Mouse (Mus musculus) lung, postnatal 25 days (tissue): Measurements from ENCODE around the gene Gmnn.
A peak's percentile ranks its signal among the peaks of the same experiment; 100 is the strongest.

Experiments
- DNase-seq: peaks from one replicate; pipeline ENCODE4 v3.0.0; 2022; ENCODE audit warnings: low spot score

Gmnn gene

GRCm38 (mm10) chr13:24761083-24761402 is 680 bp downstream of the Gmnn start:
- no peak for DNase-seq

- DNase-seq: no peak
These were observed 1.3 kb downstream of the Gmnn start for GRCm38 (mm10) chr13:24760351-24760870.

GRCm38 (mm10) chr13:24759451-24759850 is 2.3 kb downstream of the Gmnn start:
- DNase-seq: peak; percentile 20

GRCm38 (mm10) chr13:24757820-24758564 is 3.7 kb downstream of the Gmnn start:
- no peak for DNase-seq

GRCm38 (mm10) chr13:24756756-24757155 is 5.0 kb downstream of the Gmnn start:
- DNase-seq: no peak

GRCm38 (mm10) chr13:24751396-24751795 is 10.3 kb downstream of the Gmnn start:
- DNase-seq: no peak

- no peak for DNase-seq
These were observed 10.9 kb downstream of the Gmnn start for GRCm38 (mm10) chr13:24750807-24751206.

- DNase-seq: no peak
These were observed 13.9 kb downstream of the Gmnn start for GRCm38 (mm10) chr13:24747823-24748222.

- no peak for DNase-seq
These were observed 20.7 kb downstream of the Gmnn start, which contains the start of gene Armh2 for GRCm38 (mm10) chr13:24741028-24741427. Armh2 (plus strand) TSS chr13:24741232.

GRCm38 (mm10) chr13:24735608-24736131 is 26.1 kb downstream of the Gmnn start:
- DNase-seq: no peak

GRCm38 (mm10) chr13:24734502-24734901 is 27.2 kb downstream of the Gmnn start:
- no peak for DNase-seq

GRCm38 (mm10) chr13:24729128-24729527 is 32.6 kb downstream of the Gmnn start:
- DNase-seq: no peak

- DNase-seq: no peak
These were observed 37.3 kb downstream of the Gmnn start for GRCm38 (mm10) chr13:24724395-24724759.

- no peak for DNase-seq
These were observed 37.9 kb downstream of the Gmnn start for GRCm38 (mm10) chr13:24723699-24724394.

- DNase-seq: no peak
These were observed 40.2 kb downstream of the Gmnn start for GRCm38 (mm10) chr13:24721502-24721901.

- DNase-seq: no peak
These were observed 44.0 kb downstream of the Gmnn start for GRCm38 (mm10) chr13:24717677-24718076.

- DNase-seq: no peak
These were observed 45.3 kb downstream of the Gmnn start for GRCm38 (mm10) chr13:24716441-24716840.

- no peak for DNase-seq
These were observed 46.1 kb downstream of the Gmnn start for GRCm38 (mm10) chr13:24715601-24716000.

- no peak for DNase-seq
These were observed 47.3 kb downstream of the Gmnn start for GRCm38 (mm10) chr13:24714360-24714885.

GRCm38 (mm10) chr13:24713434-24714000 is 48.2 kb downstream of the Gmnn start:
- DNase-seq: peak; percentile 84

GRCm38 (mm10) chr13:24712581-24713130 is 49.1 kb downstream of the Gmnn start:
- no peak for DNase-seq

GRCm38 (mm10) chr13:24710968-24711367 is 50.8 kb downstream of the Gmnn start:
- no peak for DNase-seq
